9 mouse cellular contexts compared by ENCODE assay signal in the genomic region with DNA sequence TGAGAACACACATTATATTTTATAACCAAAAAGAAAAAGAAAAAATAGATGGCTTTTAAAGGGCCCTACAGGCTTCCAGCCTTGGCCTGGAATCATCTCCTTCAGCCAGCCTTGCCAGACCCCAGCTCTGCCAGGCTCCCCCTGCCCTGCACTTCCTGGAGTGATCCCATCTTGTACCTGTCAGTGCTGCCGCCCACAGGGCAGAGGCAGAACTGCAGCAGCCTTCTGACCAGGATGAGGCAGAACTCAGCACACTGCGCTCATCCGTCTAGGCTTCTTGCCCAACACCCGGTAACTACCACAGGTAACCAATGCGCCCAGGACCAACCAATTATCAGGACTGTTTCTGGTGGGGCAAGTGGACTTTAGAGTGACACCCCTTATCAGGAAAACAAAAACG. TPM values are rescaled to one million over a fixed set of nuclear protein-coding genes. Genes with fewer than 3 reads are reported as not detected.
DNase-seq lines count a peak whose midpoint lies in the region; ATAC-seq and TF ChIP-seq lines count a peak whose summit lies in the region.
"Had no signal": no experiment of that assay in that cellular context is flagged by ENCODE, and none has a peak within 500 bp of the region (broad histone marks: within the 10 kb centered on the region; RNA-seq: fewer than 3 reads in every experiment).

No protein-coding gene starts in this region.

- intact Hi-C loops in left cerebral cortex, adult 2 months (cut with DNase I) = no loop called here

- H3K27me3 ChIP-seq in limb, embryonic 11.5 days (ENCODE audit: control insufficient read depth, insufficient read depth, low read length) = 0 out of 2 replicates have a peak, but pooled peaks cover 2% of the 10 kb centered on the region

- H3K9me3 ChIP-seq in limb, embryonic 11.5 days (ENCODE audit: control insufficient read depth, low read length) = no peaks in the 10 kb centered on the region

- no peak overlapping the region for H3K4me2 ChIP-seq in limb, embryonic 11.5 days (ENCODE audit: low read depth, severe bottlenecking)

- no peak overlapping the region for H3K27ac ChIP-seq in left cerebral cortex, adult 2 months
- H3K27ac ChIP-seq in limb, embryonic 11.5 days (replicated peaks; ENCODE audit: low read depth, low read length) = no peak overlapping the region
- H3K27ac ChIP-seq: macrophage had no signal

- peak; percentile 83 for TF ChIP-seq CTCF in left cerebral cortex, adult 2 months (IDR thresholded peaks at IDR 0.05)

- 0 out of 2 replicates have a peak, but pooled peaks cover 4% of the 10 kb centered on the region for H3K4me1 ChIP-seq in limb, embryonic 11.5 days (ENCODE audit: control insufficient read depth, insufficient read depth, low read length)

- ATAC-seq in limb, embryonic 11.5 days (ENCODE audit: insufficient number of reproducible peaks, low FRiP score, low TSS enrichment, low read depth) = no peak

- H3K4me3 ChIP-seq in left cerebral cortex, adult 2 months = no peak overlapping the region
- H3K4me3 ChIP-seq in limb, embryonic 11.5 days (ENCODE audit: low read depth, low read length) = no peak overlapping the region

- peak; percentile 47 to 57 for DNase-seq in left cerebral cortex, adult 2 months (ENCODE audit: extremely low spot score in 1 of 2, low spot score in 2 of 2)
- no peak for DNase-seq in left cerebral cortex, adult 9 months (ENCODE audit: low spot score in 2 of 2)
- DNase-seq in NIH3T3 (ENCODE audit: low read depth) = peak; percentile 40
- DNase-seq in cerebellum, adult 8-10 months = peak; percentile 56
- DNase-seq in gastrocnemius, adult 8-10 months (ENCODE audit: low spot score in 2 of 2) = peak; percentile 33 to 57
- peak; percentile 76 for DNase-seq in limb, embryonic 11.5 days (ENCODE audit: low spot score)
- DNase-seq in right cerebral cortex, adult 2 months (ENCODE audit: low spot score in 2 of 2) = peak; percentile 61 to 66
- no peak for DNase-seq in T-cell, adult 2 months (ENCODE audit: low spot score)

- no peaks in the 10 kb centered on the region for H3K36me3 ChIP-seq in limb, embryonic 11.5 days (ENCODE audit: control insufficient read depth, insufficient read depth, low read length)

- 50% methylated on average over 6 of the region's 6 CpGs for WGBS in limb, embryonic 11.5 days

- no peak overlapping the region for H3K9ac ChIP-seq in limb, embryonic 11.5 days (ENCODE audit: low read length)

RNA-seq across cellular contexts. Expression of a gene that starts 22.0 kb away (rescaled TPM):
- 100 to 1,000 TPM; 481 to 504 TPM for total RNA-seq in left cerebral cortex, adult 2 months (2021)
- total RNA-seq in gastrocnemius, adult 8-10 months (2022) = under 1 TPM; 0.22 to 0.92 (median 0.67) TPM
- 0.93 and 1.1 TPM in 2 replicates for polyA plus RNA-seq in limb, embryonic 11.5 days (2014; fragmentation: Nextera tagmentation; extraction: Ambion mirVana)
- polyA plus RNA-seq: macrophage had no signal

Comparison
In these comparisons a context has a peak if more than half of its experiments do, and no peak if none do; other contexts are left out.
1. DNase-seq: peak in left cerebral cortex, adult 2 months (2 of 2), NIH3T3 (single experiment), cerebellum, adult 8-10 months (single experiment), gastrocnemius, adult 8-10 months (2 of 2), limb, embryonic 11.5 days (single experiment) and right cerebral cortex, adult 2 months (2 of 2); none in left cerebral cortex, adult 9 months (0 of 2) and T-cell, adult 2 months (single experiment).
2. RNA of a gene that starts 22.0 kb away (total RNA-seq): 481 to 504 TPM in left cerebral cortex, adult 2 months; 0.22 to 0.92 TPM in gastrocnemius, adult 8-10 months; every median in the first group is over 100 times any median in the second.